Mouse (Mus musculus): ENCODE measurements at regions not wholly inside any gene's neighbourhood (a gene's known extent, or its start where the extent isn't known, plus 50 kb on each side); places are given as distances from the start of the nearest gene placed in this dataset.

GRCm38 (mm10) chr4:135041921-135042320 is 78.5 kb upstream of the Runx3 start:
- no peak overlapping the region for H3K4me3 ChIP-seq (ENCODE audit: low read depth, low read length)
- H3K9me3 ChIP-seq (ENCODE audit: low read length), result no peaks in the 10 kb centered on the region
- no peak overlapping the region for H3K4me2 ChIP-seq (ENCODE audit: low read depth, low read length)
- DNase-seq (no peak), ATAC-seq (no peak)
- TF ChIP-seq EP300 (IDR thresholded peaks at IDR 0.05; ENCODE audit: low read depth), result no peak
- no peak for TF ChIP-seq CTCF (IDR thresholded peaks at IDR 0.05; ENCODE audit: low read depth)
- no peaks in the 10 kb centered on the region for H3K27me3 ChIP-seq (ENCODE audit: insufficient read depth, low read length)
- no peak overlapping the region for H3K27ac ChIP-seq (ENCODE audit: low read depth)
- no peaks in the 10 kb centered on the region for H3K36me3 ChIP-seq (replicated peaks; ENCODE audit: insufficient read depth, low read length)
- 61% methylated on average over 8 of the region's 8 CpGs for WGBS (ENCODE audit: insufficient replicate concordance)
- no peak overlapping the region for H3K9ac ChIP-seq (replicated peaks)
- no peaks in the 10 kb centered on the region for H3K4me1 ChIP-seq (ENCODE audit: insufficient read depth)

GRCm38 (mm10) chr4:135042501-135042900 is 78.0 kb upstream of the Runx3 start:
- 37% methylated on average over 1 of the region's 1 CpGs for WGBS (ENCODE audit: insufficient replicate concordance)
- H3K4me3 ChIP-seq (ENCODE audit: low read depth, low read length), result no peak overlapping the region
- H3K36me3 ChIP-seq (replicated peaks; ENCODE audit: insufficient read depth, low read length), result no peaks in the 10 kb centered on the region
- no peak overlapping the region for H3K9ac ChIP-seq (replicated peaks)
- no peaks in the 10 kb centered on the region for H3K9me3 ChIP-seq (ENCODE audit: low read length)
- H3K27me3 ChIP-seq (ENCODE audit: insufficient read depth, low read length), result no peaks in the 10 kb centered on the region
- no peak overlapping the region for H3K27ac ChIP-seq (ENCODE audit: low read depth)
- no peak for DNase-seq
- no peaks in the 10 kb centered on the region for H3K4me1 ChIP-seq (ENCODE audit: insufficient read depth)
- no peak overlapping the region for H3K4me2 ChIP-seq (ENCODE audit: low read depth, low read length)
- TF ChIP-seq CTCF (IDR thresholded peaks at IDR 0.05; ENCODE audit: low read depth) (no peak), EP300 (IDR thresholded peaks at IDR 0.05; ENCODE audit: low read depth) (no peak)
- ATAC-seq, result no peak

- Histone ChIP-seq H3K9me3 (ENCODE audit: low read length) (no peaks in the 10 kb centered on the region), H3K4me1 (ENCODE audit: insufficient read depth) (no peaks in the 10 kb centered on the region), H3K27me3 (ENCODE audit: insufficient read depth, low read length) (no peaks in the 10 kb centered on the region), H3K27ac (ENCODE audit: low read depth) (no peak overlapping the region), H3K4me3 (ENCODE audit: low read depth, low read length) (no peak overlapping the region), H3K36me3 (replicated peaks; ENCODE audit: insufficient read depth, low read length) (no peaks in the 10 kb centered on the region), H3K4me2 (ENCODE audit: low read depth, low read length) (no peak overlapping the region), H3K9ac (replicated peaks) (no peak overlapping the region)
- ATAC-seq, result no peak
- 70% methylated on average over 16 of the region's 16 CpGs for WGBS (ENCODE audit: insufficient replicate concordance)
- no peak for DNase-seq
- TF ChIP-seq CTCF (IDR thresholded peaks at IDR 0.05; ENCODE audit: low read depth) (no peak), EP300 (IDR thresholded peaks at IDR 0.05; ENCODE audit: low read depth) (no peak)
Observed at GRCm38 (mm10) chr4:135045054-135045453, 75.4 kb upstream of the Runx3 start.

GRCm38 (mm10) chr4:135046619-135047018 is 73.8 kb upstream of the Runx3 start:
- H3K27ac ChIP-seq (ENCODE audit: low read depth), result no peak overlapping the region
- no peak overlapping the region for H3K4me2 ChIP-seq (ENCODE audit: low read depth, low read length)
- DNase-seq (no peak), ATAC-seq (peak; percentile 38; the same call in 1 of the 2 replicates)
- no peaks in the 10 kb centered on the region for H3K4me1 ChIP-seq (ENCODE audit: insufficient read depth)
- TF ChIP-seq EP300 (IDR thresholded peaks at IDR 0.05; ENCODE audit: low read depth), result no peak
- no peak for TF ChIP-seq CTCF (IDR thresholded peaks at IDR 0.05; ENCODE audit: low read depth)
- no peak overlapping the region for H3K4me3 ChIP-seq (ENCODE audit: low read depth, low read length)
- H3K36me3 ChIP-seq (replicated peaks; ENCODE audit: insufficient read depth, low read length), result no peaks in the 10 kb centered on the region
- no peak overlapping the region for H3K9ac ChIP-seq (replicated peaks)
- no peaks in the 10 kb centered on the region for H3K9me3 ChIP-seq (ENCODE audit: low read length)
- no peaks in the 10 kb centered on the region for H3K27me3 ChIP-seq (ENCODE audit: insufficient read depth, low read length)
- 57% methylated on average over 7 of the region's 7 CpGs for WGBS (ENCODE audit: insufficient replicate concordance)

- TF ChIP-seq EP300 (IDR thresholded peaks at IDR 0.05; ENCODE audit: low read depth) (no peak), CTCF (IDR thresholded peaks at IDR 0.05; ENCODE audit: low read depth) (no peak)
- DNase-seq, result no peak
- H3K27ac ChIP-seq (ENCODE audit: low read depth), result no peak overlapping the region
- no peaks in the 10 kb centered on the region for H3K36me3 ChIP-seq (replicated peaks; ENCODE audit: insufficient read depth, low read length)
- no peaks in the 10 kb centered on the region for H3K27me3 ChIP-seq (ENCODE audit: insufficient read depth, low read length)
- H3K9ac ChIP-seq (replicated peaks), result no peak overlapping the region
- ATAC-seq, result no peak
- no peak overlapping the region for H3K4me2 ChIP-seq (ENCODE audit: low read depth, low read length)
- H3K4me1 ChIP-seq (ENCODE audit: insufficient read depth), result no peaks in the 10 kb centered on the region
- WGBS (ENCODE audit: insufficient replicate concordance), result 69% methylated on average over 6 of the region's 6 CpGs
- no peak overlapping the region for H3K4me3 ChIP-seq (ENCODE audit: low read depth, low read length)
- H3K9me3 ChIP-seq (ENCODE audit: low read length), result no peaks in the 10 kb centered on the region
Observed at GRCm38 (mm10) chr4:135047251-135047650, 73.2 kb upstream of the Runx3 start.

- H3K9ac ChIP-seq (replicated peaks), result no peak overlapping the region
- WGBS (ENCODE audit: insufficient replicate concordance), result 72% methylated on average over 5 of the region's 5 CpGs
- H3K4me3 ChIP-seq (ENCODE audit: low read depth, low read length), result no peak overlapping the region
- H3K4me1 ChIP-seq (ENCODE audit: insufficient read depth), result no peaks in the 10 kb centered on the region
- H3K27ac ChIP-seq (ENCODE audit: low read depth), result no peak overlapping the region
- H3K9me3 ChIP-seq (ENCODE audit: low read length), result no peaks in the 10 kb centered on the region
- no peak overlapping the region for H3K4me2 ChIP-seq (ENCODE audit: low read depth, low read length)
- no peak for TF ChIP-seq EP300 (IDR thresholded peaks at IDR 0.05; ENCODE audit: low read depth)
- no peak for TF ChIP-seq CTCF (IDR thresholded peaks at IDR 0.05; ENCODE audit: low read depth)
- DNase-seq (no peak), ATAC-seq (no peak)
- H3K27me3 ChIP-seq (ENCODE audit: insufficient read depth, low read length), result no peaks in the 10 kb centered on the region
- no peaks in the 10 kb centered on the region for H3K36me3 ChIP-seq (replicated peaks; ENCODE audit: insufficient read depth, low read length)
Observed at GRCm38 (mm10) chr4:135047771-135048170, 72.7 kb upstream of the Runx3 start.

- no peak overlapping the region for H3K9ac ChIP-seq (replicated peaks)
- TF ChIP-seq CTCF (IDR thresholded peaks at IDR 0.05; ENCODE audit: low read depth) (no peak), EP300 (IDR thresholded peaks at IDR 0.05; ENCODE audit: low read depth) (no peak)
Observed at GRCm38 (mm10) chr4:135049924-135050323, 70.5 kb upstream of the Runx3 start.

More at GRCm38 (mm10) chr4:135049924-135050323, 70.5 kb upstream of the Runx3 start:
- WGBS (ENCODE audit: insufficient replicate concordance), result 81% methylated on average over 10 of the region's 10 CpGs
- H3K9me3 ChIP-seq (ENCODE audit: low read length), result peaks cover 4% of the 10 kb centered on the region; the same call in 1 of the 2 replicates
- peaks cover 2% of the 10 kb centered on the region; the same call in 1 of the 2 replicates for H3K4me1 ChIP-seq (ENCODE audit: insufficient read depth)
- H3K27me3 ChIP-seq (ENCODE audit: insufficient read depth, low read length), result no peaks in the 10 kb centered on the region
- H3K4me3 ChIP-seq (ENCODE audit: low read depth, low read length), result no peak overlapping the region
- no peak overlapping the region for H3K4me2 ChIP-seq (ENCODE audit: low read depth, low read length)
- no peak overlapping the region for H3K27ac ChIP-seq (ENCODE audit: low read depth)
- ATAC-seq, result no peak
- no peaks in the 10 kb centered on the region for H3K36me3 ChIP-seq (replicated peaks; ENCODE audit: insufficient read depth, low read length)
- no peak for DNase-seq

Measured in liver, postnatal 0 days (tissue).